Mouse (Mus musculus): Measurements from ENCODE around the gene Etv6.

- TF ChIP-seq CTCF (IDR thresholded peaks at IDR 0.05; ENCODE audit: low read depth) (no peak), EP300 (IDR thresholded peaks at IDR 0.05; ENCODE audit: low read depth) (no peak)
Measured at GRCm38 (mm10) chr6:134246109-134246508, 210.6 kb downstream of the Etv6 start.

All from heart, postnatal 0 days (tissue).